Mouse (Mus musculus): Measurements from ENCODE around the gene Metrnl.
"Not testable (repeated sequence)": the region's sequence is repeated elsewhere in the genome, so short reads cannot be mapped to it uniquely, and the experiment has no call there.

Gene Metrnl

DNA sequence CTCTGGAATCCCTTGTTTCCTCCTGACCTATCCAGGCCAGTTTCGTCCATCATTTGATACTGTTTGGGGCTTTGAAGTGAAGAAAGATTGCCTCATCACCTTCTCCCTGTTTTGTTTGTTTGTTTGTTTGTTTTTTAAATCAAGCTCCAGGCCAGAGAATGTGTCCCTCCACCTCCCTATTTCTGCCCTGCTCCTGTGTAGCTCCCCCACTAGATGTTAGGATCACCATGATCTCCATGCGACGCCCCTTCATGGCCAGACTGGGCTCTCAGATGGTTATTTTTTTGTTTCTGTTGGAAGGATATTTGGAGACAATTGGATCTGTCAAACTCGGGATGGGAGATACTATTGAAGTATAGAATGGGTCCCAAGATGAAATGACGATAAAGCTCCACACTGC, at the start of gene Metrnl:
Metrnl (plus strand) TSS at position 301 of the 400 bp plus-strand sequence.
- DNase-seq (ENCODE audit: low read depth), result no peak

DNA sequence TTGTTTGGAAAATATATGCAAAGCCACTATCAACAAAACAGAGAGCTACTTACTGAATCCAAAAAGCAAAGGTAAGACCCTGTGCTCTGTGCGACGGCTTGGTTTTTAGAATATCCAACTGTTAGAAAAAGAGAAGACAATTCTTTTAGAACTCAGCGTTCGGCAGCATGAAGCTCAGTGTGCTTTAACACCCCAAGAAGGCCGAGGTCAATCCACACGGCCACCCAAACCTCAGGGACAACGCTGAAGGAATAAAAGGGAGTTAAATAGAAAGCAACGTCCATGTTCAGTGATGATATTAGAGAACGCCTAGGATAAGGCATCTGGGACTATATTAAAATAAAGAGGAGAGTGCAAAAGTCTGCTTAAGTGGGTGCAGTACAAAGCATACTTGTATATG, 49.8 kb upstream of the Metrnl start:
- no peak for DNase-seq (ENCODE audit: low read depth)

DNA sequence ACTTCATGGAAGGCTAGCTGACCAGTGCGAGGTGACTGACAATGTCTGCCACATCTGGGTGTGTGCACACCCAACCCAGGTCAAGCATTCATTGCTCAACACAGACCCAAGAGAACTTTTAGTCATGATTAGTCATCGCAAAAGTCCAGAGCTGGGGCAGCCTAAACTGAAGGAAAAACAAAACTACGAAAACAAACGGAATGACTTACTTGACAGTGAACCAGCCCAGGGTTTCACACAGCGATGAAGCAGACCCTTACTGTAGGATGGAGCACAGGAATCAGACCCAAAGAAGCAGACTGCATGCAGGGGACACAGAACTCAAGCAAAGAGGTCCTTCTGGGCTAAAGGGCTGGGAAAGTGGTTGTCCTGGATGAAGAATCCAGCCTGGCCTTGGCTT, 49.4 kb upstream of the Metrnl start:
- DNase-seq (ENCODE audit: low read depth), result peak; percentile 89

DNA sequence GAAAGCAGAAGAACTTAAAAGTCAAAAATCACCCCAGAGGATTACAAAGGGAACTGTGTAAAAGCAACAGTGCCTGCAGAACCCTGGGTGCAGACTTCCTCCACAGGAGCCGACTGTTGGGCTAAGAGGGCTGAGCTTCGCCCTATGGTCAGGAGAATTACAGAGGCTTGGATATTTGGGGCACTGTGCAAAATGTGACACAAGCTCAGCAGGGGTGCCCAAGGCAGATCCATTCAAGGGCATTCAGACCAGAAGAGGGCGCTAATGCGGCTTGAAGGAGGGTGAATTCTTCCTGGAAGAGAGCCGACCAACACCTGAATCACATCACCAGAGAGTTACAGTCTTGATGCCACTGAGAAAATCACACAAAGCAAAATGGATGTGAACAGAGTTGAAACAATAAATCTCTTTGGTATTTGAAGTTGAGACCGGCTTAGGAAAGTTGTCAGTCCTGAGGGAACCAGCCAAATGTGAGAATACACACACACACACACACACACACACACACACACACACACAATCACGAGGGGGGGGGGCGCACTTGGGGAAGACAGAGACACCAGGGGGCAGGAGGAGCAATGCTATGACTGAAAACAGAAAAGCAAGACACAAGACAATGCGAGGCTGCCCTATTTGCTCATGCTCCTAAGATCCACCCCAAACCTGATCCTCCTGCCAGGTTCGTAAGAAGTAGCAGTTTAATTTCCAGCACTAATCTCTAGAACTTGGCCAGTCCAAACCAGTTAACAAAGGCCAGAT, 48.6 kb upstream of the Metrnl start:
- peak; percentile 95 for DNase-seq (ENCODE audit: low read depth)

DNA sequence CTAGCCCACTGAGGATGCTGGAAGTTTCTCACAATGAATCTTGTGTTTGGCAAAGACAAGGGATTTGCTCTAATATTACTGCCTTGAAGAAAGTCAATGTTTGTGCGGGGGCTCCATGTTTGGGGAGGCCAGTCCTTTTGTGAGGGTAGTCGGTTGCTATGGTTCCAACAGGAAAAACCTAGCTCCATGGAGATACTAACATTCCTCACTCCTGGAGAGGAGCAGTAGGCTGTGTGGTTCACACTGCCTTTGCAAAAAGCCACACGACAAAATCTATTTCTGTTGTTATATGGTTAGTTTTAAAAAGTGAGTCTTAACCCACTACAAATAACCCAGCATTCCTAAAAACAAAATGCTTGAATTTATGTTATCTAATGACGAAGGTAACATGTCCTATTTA, 47.7 kb upstream of the Metrnl start:
- no peak for DNase-seq (ENCODE audit: low read depth)

DNA sequence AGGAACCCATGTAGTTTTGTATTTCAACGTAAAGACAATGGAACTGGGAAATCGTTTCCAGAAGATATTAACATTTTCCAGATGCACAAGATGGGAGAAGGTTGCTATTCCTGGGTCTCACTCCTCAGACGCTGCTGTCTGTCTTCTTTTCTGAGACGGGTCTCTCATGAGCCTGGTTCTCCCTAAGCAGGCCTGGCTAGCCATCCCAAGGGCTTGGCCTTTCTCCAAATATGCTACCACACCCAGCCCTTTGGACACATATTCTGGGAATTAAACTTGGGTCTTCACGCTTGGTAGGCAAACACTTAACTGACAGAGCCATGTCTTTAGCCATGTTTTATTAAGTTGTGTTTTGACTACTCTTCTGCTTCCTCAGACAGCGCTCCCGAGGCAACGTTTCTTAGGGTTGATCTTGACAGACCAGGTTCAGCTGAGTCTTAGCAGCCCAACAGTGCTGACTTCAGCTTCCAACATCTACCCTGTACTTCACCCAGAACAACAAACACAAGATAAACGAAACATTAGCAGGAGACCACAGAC, 46.9 kb upstream of the Metrnl start:
- DNase-seq (ENCODE audit: low read depth), result peak; percentile 59

DNA sequence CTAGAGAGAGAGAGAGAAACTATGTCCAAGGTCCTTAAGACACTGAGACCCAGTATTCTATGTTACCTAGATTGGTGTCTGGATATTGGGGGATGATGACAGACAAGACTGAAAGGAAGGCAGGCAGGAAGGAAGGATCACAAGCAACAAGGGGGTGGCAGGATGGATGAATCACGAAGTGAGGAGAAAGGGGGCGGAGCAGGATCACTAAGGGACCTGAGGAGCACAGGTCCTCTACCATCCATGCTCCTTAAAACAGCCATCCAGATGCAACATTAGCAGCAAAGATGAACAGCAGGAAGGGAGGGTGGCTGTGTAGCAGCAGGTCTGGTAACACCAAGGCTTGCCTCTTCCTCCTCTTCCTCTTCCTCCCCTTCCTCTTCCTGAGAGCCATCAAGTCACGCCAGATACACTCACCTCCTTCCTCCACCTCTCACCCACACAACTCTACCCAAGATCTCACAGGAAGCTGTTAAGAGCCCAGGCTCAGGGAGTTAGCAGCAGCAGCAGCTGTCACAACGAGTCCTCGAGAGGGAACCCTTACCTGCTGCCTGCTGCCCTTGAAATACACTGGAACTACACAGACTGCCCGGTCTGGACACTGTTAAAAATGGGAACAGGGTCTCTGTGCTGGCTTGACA, 46.1 kb upstream of the Metrnl start:
- no peak for DNase-seq (ENCODE audit: low read depth)

DNA sequence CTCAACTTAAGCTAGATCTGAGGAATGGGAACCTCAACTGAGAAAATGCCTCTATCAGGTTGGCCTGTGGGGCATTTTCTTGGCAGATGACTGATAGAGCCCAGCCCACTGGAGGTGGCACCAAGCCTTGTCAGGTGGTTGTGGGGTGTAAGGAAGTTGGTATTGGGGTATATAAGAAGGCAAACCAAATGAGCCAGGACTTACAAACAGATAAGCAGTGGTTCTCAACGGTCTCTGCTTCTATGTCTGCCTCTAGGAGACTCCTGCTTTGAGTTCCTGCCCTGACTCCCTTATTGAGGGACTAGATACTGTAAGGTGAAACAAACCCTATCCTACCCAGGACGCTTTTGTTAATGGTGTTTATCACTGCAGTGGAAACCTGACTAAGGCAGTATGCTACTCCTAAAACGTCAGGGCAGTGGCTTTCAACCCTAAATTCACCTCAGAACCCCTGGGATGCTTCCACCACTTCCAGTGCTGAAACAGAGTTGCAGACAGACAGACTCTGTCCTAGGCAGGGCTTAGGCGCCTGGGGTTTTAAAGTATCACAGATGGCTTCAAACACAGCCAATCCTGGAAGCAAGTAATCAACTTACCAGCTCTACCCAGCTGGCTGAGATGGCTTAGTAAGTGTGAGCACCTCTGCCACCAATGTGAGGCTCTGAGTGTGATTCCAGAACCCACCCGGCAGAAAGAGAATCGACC, 45.4 kb upstream of the Metrnl start:
- DNase-seq (ENCODE audit: low read depth), result no peak

DNA sequence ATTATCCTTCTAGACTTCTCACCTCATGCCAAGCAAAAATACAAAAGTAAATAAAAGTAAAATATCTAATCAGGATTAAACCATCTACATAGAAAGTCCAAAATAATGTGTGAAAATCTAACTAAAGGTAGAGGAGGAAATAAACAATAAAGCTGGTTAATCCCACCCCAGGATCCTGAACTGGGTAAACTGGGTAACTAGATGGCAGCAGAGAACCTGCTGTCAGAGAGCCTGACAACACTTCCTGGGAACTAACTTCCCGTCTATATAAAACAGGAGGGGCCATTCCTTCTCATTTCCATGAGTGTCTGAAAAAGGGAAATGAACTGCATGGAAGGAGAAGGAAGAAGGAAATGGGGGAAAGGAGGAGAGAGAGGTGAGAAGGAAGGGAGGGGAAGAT, 43.2 kb upstream of the Metrnl start:
- DNase-seq (ENCODE audit: low read depth), result no peak

DNA sequence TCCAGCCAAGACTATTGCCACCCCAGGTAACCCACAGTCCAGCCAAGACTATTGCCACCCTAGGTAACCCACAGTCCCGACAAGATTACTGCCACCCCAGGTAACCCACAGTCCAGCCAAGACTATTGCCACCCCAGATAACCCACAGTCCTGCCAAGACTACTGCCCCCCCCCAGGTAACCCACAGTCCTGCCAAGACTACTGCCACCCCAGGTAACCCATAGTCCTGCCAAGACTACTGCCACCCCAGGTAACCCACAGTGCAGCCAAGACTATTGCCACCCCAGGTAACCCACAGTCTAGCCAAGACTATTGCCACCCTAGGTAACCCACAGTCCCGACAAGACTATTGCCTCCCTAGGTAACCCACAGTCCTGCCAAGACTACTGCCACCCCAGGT, 40.7 kb upstream of the Metrnl start:
- DNase-seq (ENCODE audit: low read depth), result not testable (repeated sequence)

DNA sequence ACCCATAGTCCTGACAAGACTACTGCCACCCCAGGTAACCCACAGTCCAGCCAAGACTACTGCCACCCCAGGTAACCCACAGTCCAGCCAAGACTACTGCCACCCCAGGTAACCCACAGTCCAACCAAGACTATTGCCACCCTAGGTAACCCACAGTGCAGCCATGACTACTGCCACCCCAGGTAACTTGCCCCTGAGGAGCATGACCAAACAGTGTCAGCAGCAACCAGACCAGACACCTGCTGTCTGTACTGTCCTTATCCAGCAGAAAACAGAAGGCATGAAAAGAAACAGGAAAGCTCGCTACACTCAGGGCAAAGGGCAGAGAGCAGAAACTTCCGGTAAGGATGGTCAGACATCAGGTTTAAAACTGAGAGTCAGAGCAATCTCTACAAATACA, 40.2 kb upstream of the Metrnl start:
- no peak for DNase-seq (ENCODE audit: low read depth)

DNA sequence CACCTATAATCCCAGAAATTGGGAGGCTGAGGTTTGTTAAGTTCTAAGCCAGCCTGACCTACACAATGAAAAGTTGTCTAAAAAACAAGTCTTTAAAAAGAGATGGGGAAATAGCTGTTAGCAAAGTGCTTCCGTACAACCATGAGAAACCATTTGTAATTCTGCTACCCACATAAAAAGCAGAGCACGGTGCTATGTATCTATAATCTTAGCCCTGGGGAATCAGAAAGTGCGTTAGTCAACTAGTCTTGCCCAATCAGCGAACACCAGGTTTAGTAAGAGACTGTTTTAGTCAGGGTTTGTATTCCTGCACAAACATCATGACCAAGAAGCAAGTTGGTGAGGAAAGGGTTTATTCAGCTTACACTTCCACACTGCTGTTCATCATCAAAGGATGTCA, 33.8 kb upstream of the Metrnl start:
- no peak for DNase-seq (ENCODE audit: low read depth)

DNA sequence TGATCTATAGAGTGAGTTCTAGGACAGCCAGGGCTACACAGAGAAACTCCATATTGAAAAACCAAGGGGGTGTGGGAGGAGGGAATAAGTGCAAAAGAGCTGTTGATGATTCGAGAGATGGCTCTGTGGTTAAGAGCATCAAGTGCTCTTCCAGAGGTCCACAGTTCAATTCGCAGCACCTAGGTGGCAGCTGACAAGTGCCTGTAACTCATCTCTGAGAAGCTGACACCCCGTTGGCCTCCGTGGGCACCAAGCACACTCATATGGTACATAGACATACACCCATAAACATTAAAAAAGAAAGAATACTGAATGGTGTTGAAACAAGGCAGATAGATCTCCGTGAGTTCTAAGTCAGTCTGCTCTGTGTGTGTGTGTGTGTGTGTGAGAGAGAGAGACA, 32.6 kb upstream of the Metrnl start:
- DNase-seq (ENCODE audit: low read depth), result no peak

DNA sequence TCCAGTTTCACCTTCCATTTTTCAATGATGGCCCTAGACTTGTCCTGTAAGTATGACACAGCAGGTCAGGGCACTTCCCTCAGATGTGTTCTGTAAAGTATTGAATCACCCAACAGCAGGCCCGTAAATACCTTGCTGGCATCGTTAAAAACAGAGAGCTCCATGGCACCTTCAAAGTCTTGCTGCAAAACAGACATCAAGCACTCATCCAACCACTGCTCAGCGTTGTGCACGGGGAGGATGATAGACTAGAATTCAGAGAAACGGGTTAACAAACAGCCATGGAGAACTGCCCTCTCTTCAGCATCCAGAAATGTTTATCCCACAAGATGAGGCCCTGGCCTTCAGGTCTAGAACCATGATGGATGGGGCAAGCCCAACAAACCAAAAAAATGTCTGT, 30.4 kb upstream of the Metrnl start:
- no peak for DNase-seq (ENCODE audit: low read depth)

DNA sequence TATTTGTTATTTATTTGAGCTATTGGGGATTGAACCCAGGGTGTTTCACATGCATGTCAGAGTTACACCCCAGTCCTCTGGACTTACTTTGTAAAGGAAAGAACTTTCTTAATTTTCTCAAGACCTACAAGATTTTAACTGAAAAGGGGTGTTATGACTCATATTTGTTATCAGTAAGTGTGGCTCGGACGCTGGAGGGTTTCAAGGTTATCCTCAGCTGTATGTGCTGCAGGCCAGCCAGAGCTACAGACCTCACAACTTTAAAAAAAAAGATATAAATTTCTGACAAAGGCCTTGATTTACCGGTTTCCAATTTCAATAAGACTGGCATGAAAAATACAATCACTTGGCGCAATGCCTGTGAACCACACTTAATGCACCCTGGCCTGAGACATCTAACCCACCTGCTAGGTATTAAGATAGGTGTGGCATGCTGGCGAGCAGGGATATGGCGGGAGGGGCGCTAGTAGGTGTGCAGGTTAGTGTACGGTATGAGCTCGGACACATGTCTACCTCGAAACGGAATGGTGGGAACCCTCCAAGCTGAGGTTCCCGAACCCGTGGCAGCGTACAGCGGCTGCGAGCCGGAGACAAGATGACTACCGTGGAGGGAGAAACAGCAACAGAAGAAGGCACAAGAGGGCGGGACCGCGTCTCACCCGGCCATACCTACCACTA, 28.9 kb upstream of the Metrnl start:
- no peak for DNase-seq (ENCODE audit: low read depth)

DNA sequence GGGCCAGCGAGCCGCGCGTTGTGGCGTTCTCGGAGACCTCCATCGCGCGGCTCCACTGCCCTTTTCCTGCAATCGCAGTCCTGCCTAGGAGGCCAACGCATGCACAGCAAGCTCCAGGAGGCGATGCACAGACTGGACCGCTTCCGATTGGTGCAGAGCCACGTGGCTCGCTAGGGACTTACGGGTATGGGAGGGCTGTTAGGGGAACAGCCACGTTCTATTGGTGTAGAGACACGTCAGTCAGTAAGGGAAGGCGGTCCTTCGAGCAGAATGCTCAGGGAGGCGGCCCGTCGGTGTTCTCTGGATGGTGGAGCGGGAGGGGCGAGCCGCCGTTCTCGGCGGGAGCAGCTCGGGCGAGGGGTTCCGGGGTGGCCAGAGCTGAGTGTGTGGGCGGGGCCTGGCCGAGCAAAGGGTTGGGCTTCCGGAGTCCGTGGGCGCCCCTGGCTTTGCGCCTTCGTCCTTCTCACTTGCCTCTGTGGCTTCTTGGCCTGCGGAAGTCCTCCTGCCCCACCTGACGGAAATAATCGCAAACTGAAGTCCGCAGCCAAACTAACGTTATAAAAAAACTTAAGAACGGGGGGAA, 28.3 kb upstream of the Metrnl start, which contains the start of gene B3gntl1:
B3gntl1 (minus strand) TSS at position 164 of the 583 bp plus-strand sequence.
- DNase-seq (ENCODE audit: low read depth), result peak; percentile 99

DNA sequence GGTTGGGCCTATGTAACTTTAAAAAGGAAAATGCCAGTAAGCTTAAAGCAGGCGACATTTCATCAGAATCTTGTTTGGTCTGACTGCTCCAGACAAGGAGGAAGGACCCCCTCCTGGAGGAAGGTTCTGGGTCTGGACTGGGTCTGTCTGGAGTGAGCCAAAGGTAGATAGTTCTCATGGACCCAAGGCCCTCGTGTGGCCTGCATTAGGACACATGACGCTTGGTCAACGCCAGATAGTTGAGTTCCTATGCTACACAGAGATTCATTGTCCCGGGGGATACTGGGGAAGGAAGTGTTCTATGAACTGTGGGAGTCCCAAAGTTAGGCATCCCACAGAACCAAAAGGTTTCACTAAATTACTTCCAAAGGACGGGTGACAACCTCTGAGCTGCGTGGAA, 27.7 kb upstream of the Metrnl start:
- DNase-seq (ENCODE audit: low read depth), result no peak

DNA sequence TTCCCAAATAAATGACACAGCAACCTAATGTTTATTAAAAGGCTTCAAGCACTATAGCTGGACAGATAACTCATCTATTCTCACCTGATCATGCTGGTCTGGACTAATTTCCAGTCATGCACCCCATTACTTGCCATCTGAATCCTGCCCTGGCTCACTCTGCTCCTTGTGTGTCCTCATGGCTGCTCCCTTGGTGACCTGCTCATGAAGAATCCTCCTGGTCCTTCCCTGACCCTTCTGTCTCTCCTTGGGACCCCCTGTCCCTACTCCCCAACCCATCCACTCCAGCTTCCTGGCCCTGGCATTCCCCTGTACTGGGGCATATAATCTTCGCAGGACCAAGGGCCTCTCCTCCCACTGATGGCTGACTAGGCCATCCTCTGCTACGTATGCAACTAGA, 24.5 kb upstream of the Metrnl start:
- no peak for DNase-seq (ENCODE audit: low read depth)

DNA sequence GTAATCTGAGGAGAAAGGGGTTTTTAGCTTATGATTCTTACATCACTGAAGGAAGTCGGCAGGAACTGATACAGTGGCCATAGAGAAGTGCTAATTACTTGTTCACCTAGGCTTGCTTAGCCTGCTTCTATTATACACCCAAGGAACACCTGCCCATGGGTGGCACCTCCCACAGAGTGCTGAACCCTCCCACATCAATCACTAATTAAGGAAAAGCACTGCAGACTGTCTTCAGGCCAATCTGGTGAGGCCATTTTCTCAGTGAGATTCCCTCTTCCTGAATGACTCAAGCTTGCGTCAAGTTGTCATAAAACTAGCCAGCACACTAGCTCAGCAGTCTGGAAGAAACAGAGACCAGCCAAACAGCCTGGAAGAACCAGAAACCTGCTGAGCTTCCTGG, 21.8 kb upstream of the Metrnl start:
- DNase-seq (ENCODE audit: low read depth), result no peak

DNA sequence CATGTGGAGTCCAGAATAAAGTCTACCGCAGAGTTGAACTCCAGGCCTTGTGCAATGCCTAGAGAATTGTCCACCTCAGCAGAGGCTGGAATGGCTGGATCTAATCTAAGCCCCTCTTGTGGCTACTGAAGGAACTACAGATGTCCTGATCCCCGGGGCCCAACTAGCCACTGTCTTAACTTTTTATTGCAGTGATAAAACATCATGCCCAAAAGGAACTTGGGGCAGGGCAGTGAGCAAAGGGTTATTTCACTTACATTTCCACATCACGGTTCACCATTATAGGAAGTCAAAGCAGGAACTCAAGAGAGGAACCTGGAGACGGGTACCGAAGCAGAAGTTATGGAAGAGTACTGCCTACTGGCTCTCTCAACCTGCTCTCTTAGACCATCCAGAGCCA, 20.6 kb upstream of the Metrnl start:
- peak; percentile 52 for DNase-seq (ENCODE audit: low read depth)

DNA sequence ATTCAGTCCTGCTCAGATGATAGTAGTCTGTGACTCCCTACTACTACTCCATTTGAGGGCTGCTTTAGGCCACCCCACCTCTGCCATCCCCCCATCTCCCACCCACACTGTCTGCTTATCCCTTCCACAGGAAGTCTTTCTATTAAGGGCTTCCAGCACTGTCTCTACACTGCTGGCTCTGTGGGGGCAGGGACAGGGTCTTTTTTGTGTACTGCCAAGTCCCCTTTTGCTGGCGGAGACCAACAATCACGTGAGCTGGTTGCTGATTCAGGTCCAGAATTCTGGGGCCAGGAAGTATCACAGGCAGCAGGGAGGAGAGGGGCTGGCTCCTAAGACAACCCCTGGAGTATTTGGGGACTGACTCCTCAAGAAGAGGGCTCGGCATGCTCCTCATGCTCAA, 18.1 kb upstream of the Metrnl start:
- no peak for DNase-seq (ENCODE audit: low read depth)

DNA sequence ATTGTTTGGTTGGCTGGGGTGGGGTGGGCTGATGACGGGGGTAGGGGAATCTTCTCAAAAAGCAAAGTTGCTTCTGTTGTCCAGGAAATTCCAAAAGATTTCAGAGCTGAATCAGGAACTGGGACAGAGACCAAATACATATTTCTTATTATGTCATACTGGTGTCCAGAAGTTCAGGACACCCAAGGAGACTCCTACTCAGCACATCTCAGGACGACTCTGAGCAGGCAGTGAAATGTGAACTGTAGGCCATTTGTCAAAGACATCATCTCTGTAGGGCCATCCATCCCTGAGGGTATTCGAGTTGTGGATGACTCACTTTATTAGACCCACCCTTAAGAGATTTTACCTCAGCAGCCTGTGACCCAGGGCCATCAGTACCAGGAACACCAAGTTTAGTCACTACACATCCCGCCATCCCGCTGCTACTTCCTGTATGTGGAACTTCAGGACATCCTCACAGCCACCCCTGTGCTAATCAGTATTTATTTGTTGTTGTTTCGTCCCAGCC, 15.8 kb upstream of the Metrnl start:
- peak; percentile 59 for DNase-seq (ENCODE audit: low read depth)
